Mouse (Mus musculus) intestine, postnatal 0 days (tissue): ENCODE measurements around the gene Tmem26. TPM values are rescaled to one million over a fixed set of nuclear protein-coding genes. Genes with fewer than 3 reads are reported as not detected.

Experiments
- ATAC-seq: fragments of 200-750 bp; cut with Nextera tagmentation; 2 replicates; pipeline ENCODE4 v1.8.0; 2017; ENCODE audit warnings: mild to moderate bottlenecking, moderate TSS enrichment, moderate library complexity
- H3K27ac ChIP-seq: fragments of 300-500 bp; sonication (generic); 2 replicates; pipeline ENCODE4 v1.5.1; 2014; ENCODE audit warnings: mild to moderate bottlenecking, low read depth, low read length, moderate library complexity
- H3K27me3 ChIP-seq: fragments of 300-500 bp; sonication (generic); replicated peaks from 2 replicates; pipeline ENCODE4 v1.6.1; 2014; ENCODE audit warnings: low read length, mixed read lengths; ENCODE audit not compliant: control insufficient read depth, insufficient read depth
- H3K36me3 ChIP-seq: fragments of 300-500 bp; sonication (generic); 2 replicates; pipeline ENCODE4 v1.6.1; 2014; ENCODE audit warnings: mild to moderate bottlenecking, moderate library complexity; ENCODE audit not compliant: control insufficient read depth, insufficient read depth
- H3K4me1 ChIP-seq: fragments of 300-500 bp; sonication (generic); replicated peaks from 2 replicates; pipeline ENCODE4 v1.6.1; 2014; ENCODE audit warnings: antibody characterized with exemption, low read length, mixed read lengths; ENCODE audit not compliant: control insufficient read depth, insufficient read depth
- H3K4me2 ChIP-seq: fragments of 300-500 bp; sonication (generic); replicated peaks from 2 replicates; pipeline ENCODE4 v1.6.1; 2014; ENCODE audit warnings: low read depth, mild to moderate bottlenecking, moderate library complexity
- H3K4me3 ChIP-seq: fragments of 300-500 bp; sonication (generic); 2 replicates; pipeline ENCODE4 v1.5.1; 2014; ENCODE audit warnings: low read depth, low read length
- H3K9ac ChIP-seq: fragments of 300-500 bp; sonication (generic); 2 replicates; pipeline ENCODE4 v1.6.1; 2014; ENCODE audit warnings: mild to moderate bottlenecking, low read depth, low read length
- H3K9me3 ChIP-seq: fragments of 300-500 bp; sonication (generic); 2 replicates; pipeline ENCODE4 v1.6.1; 2016; ENCODE audit warnings: mixed run types; ENCODE audit not compliant: control insufficient read depth
- CTCF ChIP-seq: sonication (generic); IDR thresholded peaks from 2 replicates; pipeline ENCODE4 v1.5.1; 2016; ENCODE audit warnings: low read depth, mild to moderate bottlenecking, control low read depth, antibody characterized with exemption, moderate library complexity
- WGBS: fragments of 180-500 bp; shearing (Covaris S2); extraction: QIAGEN DNeasy Blood & Tissue Kit; methylation state at CpG from one replicate; pipeline ENCODE4 v1.1.7; 2014; 5-methylcytosine and 5-hydroxymethylcytosine counted together
- polyA plus RNA-seq: library from polyadenylated mRNA; unstranded; fragments of >200 nt; fragmentation: Nextera tagmentation; extraction: Ambion mirVana; gene quantifications from 2 replicates; pipeline ENCODE4 v1.2.1, GENCODE M21; 2015

The Tmem26 gene
- polyA plus RNA-seq, 1 experiment from 2014 or later: 4.6 TPM

DNA sequence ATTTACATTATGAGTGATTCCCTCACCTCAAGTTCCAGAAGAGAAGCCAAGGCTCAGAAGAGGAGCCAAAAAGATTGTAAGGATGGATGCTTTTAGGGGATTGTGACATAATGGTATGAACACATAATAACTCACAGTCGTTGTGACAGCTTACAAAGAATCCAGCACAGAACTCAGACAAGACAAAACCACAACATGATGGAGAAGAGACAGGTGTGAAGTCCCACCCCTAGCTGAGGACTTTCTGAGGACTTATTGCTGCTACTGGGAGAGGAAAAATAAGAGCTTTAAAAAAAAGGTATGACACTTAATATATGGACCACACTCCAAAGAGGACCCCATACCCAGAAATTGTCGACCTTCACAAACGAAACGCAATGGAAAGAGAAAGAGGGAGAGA, 101.1 kb downstream of the Tmem26 start:
- no peak for TF ChIP-seq CTCF
- Histone ChIP-seq H3K4me1 (no peaks in the 10 kb centered on the region), H3K4me3 (no peak overlapping the region), H3K9ac (no peak overlapping the region), H3K4me2 (no peak overlapping the region), H3K36me3 (no peaks in the 10 kb centered on the region), H3K27me3 (no peaks in the 10 kb centered on the region), H3K9me3 (no peaks in the 10 kb centered on the region), H3K27ac (no peak overlapping the region)
- WGBS: 86% methylated on average over 4 of the region's 4 CpGs
- no peak for ATAC-seq

Other genes with a start within 250 kb of the Tmem26 start
- gene Cabcoco1, start 181.8 kb upstream of the Tmem26 start, polyA plus RNA-seq: 3.7 and 4.0 TPM in 2 replicates